Mouse (Mus musculus) NIH3T3 (cell line): Measurements from ENCODE around the gene Ksr2.

Experiments
- DNase-seq: peaks from one replicate; pipeline ENCODE4 v3.0.0-alpha.2; 2012; ENCODE audit warnings: low read depth

Ksr2 gene

GRCm38 (mm10) chr5:117781178-117781577 is 367.4 kb downstream of the Ksr2 start:
- DNase-seq, result no peak

GRCm38 (mm10) chr5:117790071-117790470 is 376.3 kb downstream of the Ksr2 start:
- peak; percentile 29 for DNase-seq

- no peak for DNase-seq
Measured at GRCm38 (mm10) chr5:117791875-117792274, 378.1 kb downstream of the Ksr2 start.

GRCm38 (mm10) chr5:117800849-117801248 is 387.0 kb downstream of the Ksr2 start:
- DNase-seq, result no peak

GRCm38 (mm10) chr5:117802071-117802521 is 388.3 kb downstream of the Ksr2 start:
- DNase-seq, result no peak

- no peak for DNase-seq
Measured at GRCm38 (mm10) chr5:117803551-117803950, 389.8 kb downstream of the Ksr2 start.

- no peak for DNase-seq
Measured at GRCm38 (mm10) chr5:117810930-117811329, 397.1 kb downstream of the Ksr2 start.

- no peak for DNase-seq
Measured at GRCm38 (mm10) chr5:117818800-117819199, 405.0 kb downstream of the Ksr2 start.

- DNase-seq, result no peak
Measured at GRCm38 (mm10) chr5:117820445-117820844, 406.6 kb downstream of the Ksr2 start.

GRCm38 (mm10) chr5:117823811-117824210 is 410.0 kb downstream of the Ksr2 start:
- no peak for DNase-seq

- DNase-seq, result peak; percentile 7
Measured at GRCm38 (mm10) chr5:117824486-117824885, 410.7 kb downstream of the Ksr2 start.
